Mouse (Mus musculus) adrenal gland, postnatal 14 days (tissue): Measurements from ENCODE around the gene Catsperd. TPM values are rescaled to one million over a fixed set of nuclear protein-coding genes. Genes with fewer than 3 reads are reported as not detected.
A peak's percentile ranks its signal among the peaks of the same experiment; 100 is the strongest.

Source experiments
- DNase-seq: peaks from one replicate; pipeline ENCODE4 v3.0.0; 2021; ENCODE audit warnings: mixed read lengths
- total RNA-seq: library from RNA; stranded (reverse); gene quantifications from 2 replicates; pipeline ENCODE4 v1.2.3, GENCODE M21; 2021

Catsperd gene
- total RNA-seq, 1 experiment from 2014 or later, result 1.8 TPM

DNA sequence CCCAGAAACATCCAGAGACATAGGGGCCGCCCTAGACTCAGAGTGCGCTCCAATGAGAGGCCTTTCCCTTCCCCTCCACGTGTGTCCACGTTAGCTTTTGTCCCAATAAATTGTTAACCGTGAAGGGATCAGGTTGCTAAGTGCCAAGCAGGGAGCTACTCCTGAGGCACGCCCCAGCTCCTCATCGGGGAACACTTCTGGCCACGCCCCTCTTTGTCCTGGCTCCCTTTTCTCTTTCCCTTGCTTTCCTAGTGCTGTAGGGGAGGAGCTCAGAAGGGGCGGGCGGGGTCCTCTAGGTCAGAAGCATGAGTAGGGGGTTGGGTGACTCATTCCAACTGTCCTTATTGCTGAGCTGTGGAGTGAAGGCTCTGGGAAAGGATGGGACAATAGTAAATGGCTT is 36.4 kb downstream of the Catsperd start:
- DNase-seq, result no peak

DNA sequence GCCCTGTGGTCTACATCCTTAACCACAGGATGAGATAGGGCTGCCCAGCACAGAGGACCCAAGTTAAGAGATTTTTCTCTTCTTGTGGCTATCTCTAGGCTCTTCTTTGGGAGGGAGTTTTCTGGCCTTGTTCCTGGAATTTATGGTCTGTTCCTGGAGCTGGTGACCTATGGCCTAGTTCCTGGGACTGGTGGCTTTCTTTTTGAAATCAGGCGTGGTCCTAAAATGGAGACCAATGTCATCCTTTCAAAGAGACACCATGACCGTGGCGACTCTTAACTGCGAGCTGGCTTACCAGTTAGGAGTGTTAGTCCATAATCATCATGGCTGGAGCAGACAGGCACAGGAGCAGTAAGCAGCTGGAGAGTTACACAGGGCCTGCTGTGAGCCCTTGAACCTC is 38.4 kb downstream of the Catsperd start:
- no peak for DNase-seq

DNA sequence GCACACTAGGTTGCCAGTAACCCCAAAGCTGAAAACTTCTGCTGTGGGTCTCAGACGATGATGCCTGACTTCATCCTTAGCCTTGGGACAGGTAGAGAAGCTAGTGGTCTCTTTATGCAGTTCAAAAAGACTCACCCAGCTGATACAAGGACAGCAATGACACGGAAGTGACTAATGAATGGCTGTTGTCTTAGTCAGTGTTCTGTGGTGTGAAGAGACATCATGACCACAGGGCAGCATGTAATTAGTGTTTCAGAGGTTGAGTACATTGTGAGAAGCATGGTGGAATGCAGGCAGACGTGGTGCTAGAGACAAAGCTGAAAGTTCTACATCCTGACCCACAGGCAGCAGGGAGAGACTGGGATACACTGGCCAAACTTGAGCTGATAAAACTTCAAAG is 39.6 kb downstream of the Catsperd start:
- no peak for DNase-seq

DNA sequence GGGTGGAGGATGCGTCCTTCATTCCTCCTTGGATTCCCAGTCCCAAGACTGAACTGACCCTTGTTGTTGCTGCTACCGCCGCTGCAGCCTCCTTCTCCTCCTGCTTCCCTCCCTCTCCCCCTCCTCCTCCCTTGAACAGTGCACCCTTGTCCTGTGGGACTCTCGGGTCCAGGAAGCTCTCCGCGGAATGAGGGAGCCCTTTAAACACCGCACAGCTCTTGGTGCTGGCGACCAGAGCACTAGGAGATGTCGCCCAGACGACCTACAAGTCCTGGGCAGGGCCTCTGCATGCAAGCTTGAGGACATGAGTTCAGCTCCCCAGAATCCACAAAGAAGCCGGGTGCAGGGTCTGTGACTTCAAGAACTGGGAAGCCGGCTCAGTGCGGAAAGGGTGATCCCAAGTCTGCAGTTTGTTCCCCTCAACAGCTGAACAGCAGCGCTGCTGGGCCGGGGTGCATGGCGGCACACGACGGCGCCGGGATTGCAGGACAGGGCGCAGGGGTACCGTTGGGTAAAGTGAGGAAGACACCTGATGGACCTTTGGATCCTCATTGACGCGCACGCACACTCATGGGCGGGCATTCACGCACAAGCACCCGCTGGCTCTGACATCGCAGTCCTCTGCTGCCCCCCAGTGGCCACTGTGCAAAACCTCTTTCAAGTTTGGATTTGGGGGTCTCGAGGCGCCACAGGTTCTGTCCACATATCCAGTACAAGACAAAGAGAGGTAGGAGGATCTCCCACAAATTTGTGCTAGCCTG is 40.6 kb downstream of the Catsperd start:
- DNase-seq, result peak; percentile 93

DNA sequence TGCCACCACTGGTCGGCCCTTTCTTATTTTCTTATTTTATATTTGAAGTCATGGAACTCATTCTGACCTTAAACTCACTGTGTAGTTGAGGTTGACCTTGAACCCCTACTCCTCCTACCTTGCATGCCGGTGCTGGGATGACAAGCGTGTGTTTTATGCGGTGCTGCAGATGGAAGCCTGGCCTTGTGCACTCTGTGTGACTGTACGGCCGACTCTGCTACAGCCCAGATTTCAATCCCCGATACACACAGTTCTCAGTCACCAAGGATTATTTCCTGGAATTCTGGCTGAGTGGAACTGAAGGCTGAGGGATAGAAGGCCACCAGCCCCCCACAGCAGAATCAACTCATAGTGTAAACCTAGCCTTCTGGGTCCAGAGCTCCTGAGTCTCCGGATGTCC is 41.8 kb downstream of the Catsperd start:
- DNase-seq, result no peak

DNA sequence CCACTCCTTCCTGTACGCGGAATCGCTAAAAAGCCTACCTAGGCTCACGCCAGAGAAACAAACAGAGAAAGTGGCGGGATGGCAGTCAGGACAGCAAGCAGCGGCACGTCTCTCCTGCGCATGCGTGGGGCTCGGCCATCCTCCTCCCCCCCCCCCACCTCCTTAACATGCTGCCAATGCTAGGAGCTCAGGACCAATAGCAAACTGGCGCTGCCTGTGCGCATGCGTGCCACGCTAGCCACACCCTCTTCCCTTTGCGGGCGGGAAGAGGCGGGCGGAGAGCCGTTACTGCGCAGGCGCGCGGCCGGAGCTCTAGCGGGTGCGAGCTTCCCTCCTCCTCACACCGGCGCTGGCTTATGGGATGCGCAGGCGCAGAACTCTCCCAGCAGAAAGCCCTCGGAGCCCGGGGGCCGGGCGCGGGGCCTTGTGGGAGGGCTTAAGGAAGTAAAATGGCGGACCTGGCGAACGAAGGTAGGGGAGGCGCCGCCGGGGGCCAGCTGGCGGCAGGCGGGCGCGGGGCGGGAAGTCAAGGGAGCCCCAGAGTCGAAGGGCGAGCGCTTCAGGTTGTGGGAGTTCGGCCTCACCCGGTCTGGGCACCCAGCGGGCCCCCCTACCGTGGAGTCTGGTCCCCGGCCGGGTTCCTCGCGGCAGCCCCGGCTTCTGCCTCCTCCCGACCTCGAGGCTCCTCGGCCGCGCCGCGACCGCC is 45.2 kb downstream of the Catsperd start, which contains the start of gene Ranbp3:
Gene Ranbp3 (plus strand): TSS at position 354 of the 706 bp plus-strand sequence.
- peak; percentile 100 for DNase-seq

DNA sequence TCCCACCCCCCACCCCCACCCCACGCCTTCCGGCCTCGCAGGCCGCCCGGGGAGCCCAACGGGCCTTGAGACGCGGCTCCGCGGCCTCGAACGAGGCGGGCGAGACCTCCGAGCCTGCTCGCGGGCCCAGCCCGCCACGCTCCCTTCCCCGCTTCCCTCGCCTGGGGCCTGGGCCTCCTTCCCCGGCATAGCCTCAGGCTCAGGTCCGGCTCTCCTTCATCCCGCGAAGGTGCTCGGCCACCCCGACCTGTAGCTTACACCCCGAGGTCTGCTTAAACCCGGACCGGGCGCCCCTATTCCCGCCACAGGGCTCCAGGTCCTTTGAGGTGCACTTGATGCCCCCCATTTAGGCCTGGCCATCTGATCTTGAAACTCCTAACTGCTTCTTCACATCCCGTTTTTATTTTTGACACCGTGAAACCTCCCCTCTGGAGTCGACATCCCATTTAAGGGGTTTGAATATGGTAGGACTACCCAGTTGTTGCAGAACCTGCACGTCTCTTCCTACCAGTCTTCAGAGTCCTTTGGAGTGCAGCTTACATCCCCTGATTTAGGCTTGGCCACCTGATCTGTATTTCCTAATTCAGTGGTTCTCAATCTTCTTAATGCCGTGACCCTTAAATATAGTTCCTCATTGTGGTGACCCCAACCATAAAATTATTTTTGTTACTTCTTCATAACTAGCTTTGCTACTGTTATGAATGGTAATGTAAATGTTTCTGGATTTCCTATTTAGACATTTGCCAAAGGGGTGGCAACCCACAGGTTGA is 45.9 kb downstream of the Catsperd start:
- DNase-seq, result no peak

DNA sequence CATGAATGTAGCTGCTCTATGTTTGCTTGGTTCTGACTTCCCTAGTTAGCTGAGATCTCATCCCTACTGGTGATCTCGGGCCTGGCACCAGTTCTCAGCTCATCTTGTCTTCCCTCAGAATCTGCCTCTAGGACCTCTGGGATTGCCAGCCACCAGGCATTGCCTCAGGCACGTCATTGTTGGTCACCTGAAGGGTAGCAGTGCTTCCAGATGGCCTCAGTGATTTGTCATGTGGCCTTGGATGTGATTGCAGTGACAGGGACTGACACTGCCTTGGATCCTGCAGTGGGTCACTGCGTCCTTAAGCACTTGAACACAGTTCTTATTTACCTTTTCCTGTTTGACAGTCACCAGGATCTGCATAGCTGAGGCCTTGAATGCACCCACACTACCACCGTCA is 53.8 kb downstream of the Catsperd start:
- peak; percentile 52 for DNase-seq

DNA sequence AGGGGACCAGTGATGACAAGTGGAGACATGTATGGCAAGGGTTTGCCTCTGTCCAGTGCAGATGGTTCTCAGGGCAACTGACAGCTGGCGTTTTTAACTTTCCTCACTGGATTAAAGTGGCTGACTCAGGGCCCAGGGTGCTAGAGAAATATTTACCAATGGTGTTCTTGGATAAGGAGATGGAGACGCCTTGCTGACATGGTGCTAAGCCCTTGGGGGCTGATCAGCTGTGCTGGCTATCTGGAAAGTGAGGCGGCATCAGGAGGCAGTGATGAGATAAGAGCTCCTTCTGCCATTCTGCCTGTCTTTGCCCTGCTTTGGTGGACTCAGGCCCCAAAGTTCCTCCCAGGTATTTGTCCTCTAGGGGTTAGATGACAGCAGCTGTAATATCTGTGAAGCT is 54.9 kb downstream of the Catsperd start:
- no peak for DNase-seq

DNA sequence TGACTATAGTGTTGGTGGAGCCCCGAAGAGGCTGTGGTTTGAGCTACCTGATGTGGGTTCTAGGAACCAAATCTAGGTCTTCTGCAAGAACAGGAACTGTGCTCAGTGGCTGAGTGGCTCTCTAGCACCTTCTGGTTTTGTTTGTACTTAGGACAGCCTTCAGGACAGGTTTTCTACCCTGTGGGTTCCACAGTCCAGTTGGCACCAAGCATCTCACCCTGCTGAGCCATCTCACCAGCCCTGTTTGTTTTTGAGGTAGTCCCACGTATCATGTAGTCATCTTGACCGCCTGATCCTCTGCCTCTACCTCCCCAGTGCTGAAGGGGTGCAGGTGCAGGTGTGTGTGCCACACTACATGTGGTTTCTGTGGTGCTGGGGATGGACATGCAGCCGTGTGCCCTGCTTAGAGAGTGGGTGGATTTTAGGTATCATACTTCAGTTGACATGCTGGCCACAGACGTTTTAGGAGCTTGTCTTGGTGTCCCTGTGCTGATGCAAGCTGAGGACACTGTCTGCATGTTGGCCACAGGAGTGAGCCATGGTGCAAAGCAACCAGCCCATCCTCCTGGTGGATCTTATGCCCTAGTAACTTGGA is 55.7 kb downstream of the Catsperd start:
- no peak for DNase-seq

DNA sequence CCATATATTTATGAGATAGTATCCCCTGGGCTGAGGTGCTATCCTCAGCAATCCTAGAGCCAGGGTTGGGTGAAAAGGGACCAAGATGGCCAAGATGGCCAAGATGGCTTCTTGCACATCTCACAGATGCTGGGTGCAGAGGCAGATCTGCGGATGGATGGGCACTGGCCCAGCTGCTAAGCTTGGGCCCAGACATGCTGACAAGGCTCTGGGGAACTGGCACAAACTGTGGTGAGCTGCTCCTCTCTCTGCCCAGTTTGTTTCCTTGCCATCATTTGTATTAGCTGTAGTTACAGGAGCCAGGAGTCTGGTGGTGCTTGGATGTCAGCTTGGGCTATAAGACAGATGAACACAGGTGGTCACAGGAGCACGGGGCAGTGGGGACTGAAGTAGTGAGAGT is 56.7 kb downstream of the Catsperd start:
- no peak for DNase-seq

DNA sequence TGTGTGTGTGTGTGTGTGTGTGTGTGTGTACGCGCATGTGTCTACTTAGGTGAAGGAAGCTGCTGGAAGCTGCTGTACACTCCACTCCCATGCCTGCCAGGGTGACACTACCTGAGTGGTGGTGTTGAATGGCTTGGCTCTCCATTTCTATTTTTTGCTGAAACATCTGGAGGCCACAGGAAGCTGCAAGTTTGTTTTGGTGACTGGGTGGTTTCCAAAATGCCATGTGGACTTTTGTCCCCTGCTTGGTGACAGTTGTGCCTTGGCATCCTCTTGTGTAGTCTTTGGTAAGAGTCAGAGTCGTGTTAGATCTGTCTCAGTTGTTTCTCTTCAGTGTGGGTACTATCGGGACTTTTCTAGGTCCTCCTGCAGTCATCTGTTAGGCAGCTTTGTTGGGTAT is 58.9 kb downstream of the Catsperd start:
- DNase-seq, result no peak

DNA sequence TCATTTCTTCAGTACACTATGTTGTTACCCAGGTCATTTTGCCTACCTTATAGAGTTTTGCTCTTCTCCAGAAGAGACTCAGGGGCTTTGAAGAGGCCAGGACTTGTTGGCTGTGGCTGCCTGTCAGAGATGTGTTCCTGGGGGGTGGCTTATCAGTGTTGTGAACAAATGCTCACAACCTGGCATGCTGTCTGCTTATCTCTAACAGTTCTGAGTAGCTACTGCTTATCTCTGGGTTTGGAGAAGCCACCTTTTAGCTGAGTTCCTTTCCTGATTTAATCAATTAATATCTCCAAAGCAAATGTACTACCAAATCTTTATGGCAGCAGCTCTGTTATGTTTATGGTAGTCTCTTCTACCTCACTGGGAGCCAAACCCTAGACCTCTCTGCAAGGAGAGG is 60.1 kb downstream of the Catsperd start:
- no peak for DNase-seq

DNA sequence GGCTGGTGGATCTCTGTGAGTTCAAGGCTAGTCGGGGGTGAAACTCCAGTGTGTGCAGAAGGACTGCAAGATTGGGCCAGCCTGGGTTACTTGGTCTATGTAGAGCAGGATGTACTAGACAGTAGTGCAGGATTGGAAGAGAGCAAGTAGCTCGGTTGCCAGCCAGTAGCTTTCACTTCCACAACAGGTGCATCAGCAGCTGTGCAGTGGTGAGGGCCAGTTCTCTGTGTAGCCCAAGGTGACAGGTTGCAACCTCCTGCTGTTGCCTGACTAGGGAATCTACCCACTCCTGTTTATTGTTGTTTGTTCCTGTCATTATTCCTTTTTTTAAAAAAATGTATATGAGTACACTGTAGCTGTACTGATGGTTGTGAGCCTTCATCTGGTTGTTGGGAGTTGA is 60.7 kb downstream of the Catsperd start:
- DNase-seq, result no peak

DNA sequence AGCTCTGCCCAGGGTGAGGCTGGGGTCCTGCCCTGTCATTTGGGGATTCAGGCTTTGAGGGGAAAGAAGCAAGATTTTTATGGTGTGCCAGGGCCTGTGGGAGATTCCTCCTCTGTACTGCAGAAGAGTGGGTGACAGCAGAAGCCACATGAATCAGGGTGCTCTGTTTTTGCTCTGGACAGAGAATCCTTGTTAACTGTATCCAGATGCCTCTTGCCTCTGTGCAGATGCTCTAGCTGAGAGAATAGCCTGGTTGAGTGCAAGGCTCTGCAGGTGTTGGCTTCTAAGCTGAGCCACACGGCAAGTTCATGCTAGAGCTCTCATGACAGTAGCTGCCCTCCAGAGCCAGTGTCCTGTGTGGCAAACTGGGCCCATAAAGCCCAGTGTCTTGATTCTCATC is 65.5 kb downstream of the Catsperd start:
- no peak for DNase-seq

DNA sequence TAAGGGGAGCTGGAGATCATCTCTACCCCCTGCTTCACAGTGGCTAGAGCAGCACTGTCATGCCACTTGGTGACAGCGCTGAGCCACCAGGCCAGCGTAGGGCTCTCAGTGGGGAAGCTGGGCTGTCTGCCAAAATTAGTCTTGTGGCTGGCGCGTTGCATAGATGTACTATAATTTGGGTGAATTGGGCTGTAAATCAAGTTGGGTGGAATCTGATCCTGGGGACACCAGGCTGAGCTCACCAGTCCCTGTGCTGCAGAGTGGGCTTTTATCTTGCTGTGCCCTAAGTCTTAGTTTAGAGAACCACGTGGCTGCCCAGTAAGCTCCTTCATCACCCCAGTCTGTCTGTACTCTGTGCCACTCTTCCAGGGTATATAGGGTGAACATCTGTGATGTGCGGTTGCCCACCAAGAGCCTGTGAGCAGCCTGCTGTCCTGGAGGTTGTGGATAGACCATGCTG is 65.9 kb downstream of the Catsperd start:
- DNase-seq, result peak; percentile 85

DNA sequence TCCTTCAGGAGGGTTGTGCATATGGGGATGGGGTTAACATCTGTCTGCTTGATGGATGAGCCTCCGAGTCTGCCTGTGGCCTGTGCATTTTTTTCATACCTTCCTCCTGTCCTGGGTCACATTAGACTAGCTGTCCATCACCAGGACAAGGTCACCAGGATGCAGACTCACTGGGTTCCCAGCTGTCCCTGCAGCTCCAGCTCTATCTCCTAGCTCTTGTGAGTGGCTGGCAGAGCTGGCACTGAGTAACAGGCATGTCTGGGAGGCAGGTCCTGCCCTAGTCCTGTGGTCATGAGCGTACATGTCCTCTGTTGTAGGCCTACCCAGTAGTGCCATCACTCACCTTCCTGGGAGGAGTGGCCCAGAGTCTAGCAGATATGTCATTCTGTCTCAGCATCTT is 72.5 kb downstream of the Catsperd start:
- DNase-seq, result no peak

DNA sequence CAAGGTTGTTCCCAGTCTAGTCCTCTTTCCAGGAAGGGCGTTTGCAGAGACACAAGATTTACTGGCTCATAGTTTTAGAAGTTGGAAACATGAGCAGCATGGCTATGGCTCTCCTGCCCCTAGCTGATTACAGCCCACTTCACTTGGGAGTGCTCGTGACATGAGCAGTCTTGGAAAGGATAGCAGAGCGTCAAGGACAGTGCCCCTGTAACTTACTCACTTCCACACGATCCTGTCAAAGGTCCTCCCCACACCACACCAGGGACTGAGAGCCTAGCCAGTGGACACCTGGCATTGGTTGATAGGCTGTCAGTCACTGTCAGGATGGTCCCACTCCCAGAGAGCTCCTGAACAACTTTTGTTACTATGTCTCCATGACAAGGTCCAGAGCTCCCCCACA is 75.1 kb downstream of the Catsperd start:
- no peak for DNase-seq

DNA sequence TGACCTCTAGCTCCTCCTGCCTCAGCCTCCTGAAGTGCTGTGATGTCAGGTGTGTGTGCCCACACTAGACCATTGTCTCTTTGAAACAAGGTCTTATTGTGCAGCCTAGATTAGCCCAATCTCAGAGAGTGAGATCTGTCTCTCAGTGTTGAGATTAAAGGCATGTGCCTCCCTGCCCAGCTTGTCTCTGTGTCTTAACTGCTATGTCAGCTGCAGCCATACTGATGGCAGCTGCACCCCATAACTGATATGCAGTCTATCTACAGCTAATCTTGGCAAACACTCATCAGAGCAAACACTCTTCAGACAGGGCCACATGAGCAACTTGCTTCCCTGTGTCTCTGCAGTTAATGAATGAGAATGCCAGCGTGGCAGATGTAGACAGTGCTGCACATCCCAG is 78.6 kb downstream of the Catsperd start:
- no peak for DNase-seq

DNA sequence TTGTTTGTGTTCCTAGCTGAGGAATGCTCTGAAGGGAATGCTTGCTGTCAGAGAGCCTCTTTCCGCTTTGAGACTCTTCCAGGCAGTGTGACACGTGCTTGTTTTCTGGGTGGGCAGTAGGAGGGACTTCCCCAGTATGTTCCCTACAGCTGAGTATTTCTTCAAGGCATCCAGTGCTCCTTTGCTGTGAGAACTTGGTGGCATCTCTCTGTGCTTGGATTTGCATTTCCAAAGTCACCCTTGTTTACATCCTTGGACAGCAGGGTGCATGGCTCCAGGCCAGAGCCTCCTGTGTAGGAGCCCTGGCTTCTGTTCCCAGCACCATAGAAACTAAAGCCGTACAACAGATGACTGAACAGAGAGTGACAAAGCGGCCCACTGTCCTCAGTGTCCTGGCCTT is 80.7 kb downstream of the Catsperd start:
- DNase-seq, result no peak

DNA sequence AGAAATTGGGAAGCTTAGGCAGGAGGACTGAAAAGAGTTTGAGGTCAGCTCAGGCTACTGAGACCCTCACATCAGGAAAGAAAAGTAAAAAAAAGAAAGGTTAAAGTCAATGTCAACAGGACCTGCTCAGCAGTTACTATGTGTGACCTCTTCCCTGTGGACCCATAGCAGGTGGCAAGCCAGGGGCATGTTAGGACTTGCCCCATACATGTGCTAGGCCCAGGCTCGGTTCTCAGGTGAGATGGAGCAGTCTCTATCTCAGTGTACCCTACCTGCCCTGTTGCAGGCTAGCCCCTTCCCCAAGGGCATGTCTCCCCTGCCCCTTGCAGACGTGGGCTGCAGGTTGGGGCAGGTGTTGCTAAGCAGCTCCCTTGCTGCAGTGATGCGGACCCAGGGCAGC is 81.8 kb downstream of the Catsperd start:
- DNase-seq, result no peak
